Mouse (Mus musculus): ENCODE data around the gene Kcnq4.

- TF ChIP-seq CTCF (conservative IDR thresholded peaks at IDR 0.05; ENCODE audit: insufficient read depth, insufficient read length, low read depth, low read length), result peak; percentile 81
- no peak for TF ChIP-seq POLR2A (IDR thresholded peaks at IDR 0.05; ENCODE audit: low read depth, low read length)
These were observed 6.9 kb upstream of the Kcnq4 start for GRCm38 (mm10) chr4:120755299-120755698.
